Mouse (Mus musculus) small intestine, adult 2 months (tissue): Measurements from ENCODE around the gene Rsad2. TPM values are rescaled to one million over a fixed set of nuclear protein-coding genes. Genes with fewer than 3 reads are reported as not detected.

Source experiments
- H3K27ac ChIP-seq: fragments of 200-500 bp; 2 replicates; pipeline ENCODE4 v1.5.1; 2012; ENCODE audit warnings: low read depth, low read length, control low read depth, inconsistent platforms; ENCODE audit not compliant: insufficient read depth
- H3K27me3 ChIP-seq: fragments of 200-500 bp; 2 replicates; pipeline ENCODE4 v1.6.1; 2012; ENCODE audit warnings: mild to moderate bottlenecking, moderate library complexity, low read length, inconsistent platforms; ENCODE audit not compliant: control insufficient read depth, insufficient read depth
- H3K36me3 ChIP-seq: fragments of 200-500 bp; 2 replicates; pipeline ENCODE4 v1.6.1; 2012; ENCODE audit warnings: mild to moderate bottlenecking, low read length, control low read depth, inconsistent platforms; ENCODE audit not compliant: control insufficient read depth, insufficient read depth
- H3K4me1 ChIP-seq: fragments of 200-500 bp; 2 replicates; pipeline ENCODE4 v1.6.1; 2012; ENCODE audit warnings: low read length, inconsistent platforms, mixed read lengths; ENCODE audit not compliant: control insufficient read depth, insufficient read depth, insufficient read length
- H3K4me3 ChIP-seq: fragments of 200-500 bp; 2 replicates; pipeline ENCODE4 v1.5.1; 2012; ENCODE audit warnings: low read depth, mild to moderate bottlenecking, control low read depth, inconsistent platforms, low read length, moderate library complexity
- CTCF ChIP-seq: fragments of 200-500 bp; IDR thresholded peaks from 2 replicates; pipeline ENCODE4 v1.5.1; 2012; ENCODE audit warnings: low read depth, mild to moderate bottlenecking, control low read depth, inconsistent platforms, low read length, moderate library complexity, mixed read lengths; ENCODE audit not compliant: insufficient replicate concordance, insufficient read length; ENCODE audit errors: extremely low read depth
- POLR2A ChIP-seq: fragments of 200-500 bp; IDR thresholded peaks from 2 replicates; pipeline ENCODE4 v1.6.1; 2012; ENCODE audit warnings: low read depth, mild to moderate bottlenecking, control low read depth, inconsistent platforms, low read length, moderate library complexity
- WGBS: fragments of 180-500 bp; shearing (Covaris S2); methylation state at CpG from one replicate; pipeline ENCODE4 v1.1.7; 2018; 5-methylcytosine and 5-hydroxymethylcytosine counted together
- polyA plus RNA-seq: library from polyadenylated mRNA; depleted of rRNA; stranded (reverse); fragments of >200 nt; gene quantifications from 2 replicates; pipeline ENCODE4 v1.2.3, GENCODE M21; 2012

The Rsad2 gene
- polyA plus RNA-seq, 1 experiment = 6.6 TPM

DNA sequence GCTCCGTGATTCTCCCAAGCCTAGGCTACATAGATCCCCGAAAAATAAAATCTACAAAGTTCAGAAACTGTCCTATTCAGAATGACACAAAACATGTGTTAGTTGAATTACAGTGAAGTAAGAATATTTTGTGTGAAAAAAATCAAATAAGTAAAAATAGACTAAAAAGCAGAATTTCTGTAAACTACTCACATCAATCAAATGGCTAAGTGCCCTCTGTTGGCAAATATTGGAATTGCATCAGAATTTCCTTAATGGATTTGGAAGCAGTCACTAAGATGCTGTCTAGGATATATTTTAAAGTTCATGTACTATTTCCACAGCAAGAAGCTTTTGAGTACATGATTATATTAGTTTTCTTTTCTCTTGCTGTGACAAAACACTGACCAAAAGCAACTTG lies 31.4 kb downstream of the Rsad2 start:
- no peak for TF ChIP-seq POLR2A
- TF ChIP-seq CTCF = no peak; the same call in 1 of the 2 replicates
- Histone ChIP-seq H3K4me3 (no peak overlapping the region), H3K27me3 (no peaks in the 10 kb centered on the region), H3K4me1 (no peaks in the 10 kb centered on the region), H3K36me3 (no peaks in the 10 kb centered on the region), H3K27ac (no peak overlapping the region)
- 84% methylated on average over 2 of the region's 2 CpGs for WGBS

- TF ChIP-seq POLR2A = no peak
- no peak for TF ChIP-seq CTCF
- 0 out of 2 replicates have a peak, but pooled peaks cover 3% of the 10 kb centered on the region for H3K27me3 ChIP-seq
- H3K27ac ChIP-seq = no peak overlapping the region
- 80% methylated on average over 4 of the region's 4 CpGs for WGBS
- no peaks in the 10 kb centered on the region for H3K4me1 ChIP-seq
- H3K36me3 ChIP-seq = no peaks in the 10 kb centered on the region
- H3K4me3 ChIP-seq = no peak overlapping the region
Observed at GRCm38 (mm10) chr12:26418322-26418721, 37.9 kb downstream of the Rsad2 start.

GRCm38 (mm10) chr12:26416636-26417295 lies 39.5 kb downstream of the Rsad2 start:
- TF ChIP-seq CTCF = no peak
- no peak for TF ChIP-seq POLR2A
- H3K4me1 ChIP-seq = no peaks in the 10 kb centered on the region
- H3K27ac ChIP-seq = no peak overlapping the region
- WGBS = 85% methylated on average over 7 of the region's 7 CpGs
- H3K27me3 ChIP-seq = 0 out of 2 replicates have a peak, but pooled peaks cover 3% of the 10 kb centered on the region
- no peaks in the 10 kb centered on the region for H3K36me3 ChIP-seq
- no peak overlapping the region for H3K4me3 ChIP-seq

DNA sequence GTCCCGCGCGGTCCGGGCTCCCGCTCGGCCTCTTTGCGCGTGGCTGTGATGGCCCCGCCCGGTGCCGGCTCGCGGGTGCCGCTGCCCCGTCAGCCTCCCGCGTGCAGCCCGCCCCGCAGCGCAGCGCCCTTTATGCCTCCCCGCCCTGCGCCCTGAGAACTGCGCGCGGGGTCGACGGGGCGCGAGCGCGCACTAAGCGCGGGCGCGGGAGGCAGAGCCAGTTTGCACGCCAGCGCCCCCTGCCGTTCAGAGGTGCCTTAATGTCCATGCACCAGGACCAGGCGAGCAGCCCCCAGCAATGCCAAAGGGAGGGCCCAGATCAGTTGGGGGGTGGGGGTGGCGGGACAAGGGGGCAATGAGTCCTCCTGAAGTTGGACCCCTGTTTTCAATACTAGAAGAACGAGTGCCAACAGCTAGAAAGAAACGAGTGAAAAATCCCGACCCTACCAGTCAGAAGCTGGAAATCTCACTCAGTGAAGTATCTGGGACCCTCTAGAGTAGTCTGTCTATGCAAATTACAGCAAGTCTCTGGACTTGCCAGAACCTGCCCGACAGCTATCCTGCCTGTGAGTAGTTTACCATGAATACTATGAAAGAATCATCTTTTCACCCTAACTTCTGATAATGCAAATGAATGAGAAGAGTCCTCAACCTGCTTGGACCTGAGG lies 41.0 kb downstream of the Rsad2 start, which contains the start of gene Rnf144a:
Gene Rnf144a (minus strand): TSS at position 151 of the 668 bp plus-strand sequence.
- Histone ChIP-seq H3K4me3 (peak within 1 kb of the TSS; percentile 90), H3K27ac (no peak within 1 kb of the TSS), H3K36me3 (no peaks in the 10 kb centered on the region), H3K27me3 (0 out of 2 replicates have a peak, but pooled peaks cover 3% of the 10 kb centered on the region), H3K4me1 (no peaks in the 10 kb centered on the region)
- WGBS = 2% methylated on average over 45 of the region's 45 CpGs
- TF ChIP-seq POLR2A = no peak
- peak; percentile 73 for TF ChIP-seq CTCF

- Histone ChIP-seq H3K27ac (no peak overlapping the region), H3K36me3 (no peaks in the 10 kb centered on the region), H3K27me3 (0 out of 2 replicates have a peak, but pooled peaks cover 3% of the 10 kb centered on the region), H3K4me1 (no peaks in the 10 kb centered on the region), H3K4me3 (peak overlapping the region; percentile 90)
- WGBS = 2% methylated on average over 64 of the region's 64 CpGs
- TF ChIP-seq CTCF (no peak), POLR2A (no peak)
Observed at GRCm38 (mm10) chr12:26414451-26415103, 41.7 kb downstream of the Rsad2 start.

- TF ChIP-seq POLR2A = no peak
- no peak for TF ChIP-seq CTCF
- no peak overlapping the region for H3K27ac ChIP-seq
- H3K27me3 ChIP-seq = 0 out of 2 replicates have a peak, but pooled peaks cover 3% of the 10 kb centered on the region
- H3K36me3 ChIP-seq = no peaks in the 10 kb centered on the region
- WGBS = 51% methylated on average over 8 of the region's 8 CpGs
- no peaks in the 10 kb centered on the region for H3K4me1 ChIP-seq
- H3K4me3 ChIP-seq = peak overlapping the region; percentile 90
Observed at GRCm38 (mm10) chr12:26413961-26414411, 42.3 kb downstream of the Rsad2 start.
